Mouse (Mus musculus) ES-Bruce4 (cell line): ENCODE measurements around the gene Chad.

Experiments used
- CTCF ChIP-seq: IDR thresholded peaks from one replicate; pipeline ENCODE4 v1.8.1; 2011; ENCODE audit warnings: low read depth, low read length
- POLR2A ChIP-seq: IDR thresholded peaks from one replicate; pipeline ENCODE4 v1.8.1; 2011; ENCODE audit warnings: low read length; ENCODE audit not compliant: insufficient read depth

GRCm38 (mm10) chr11:94563383-94563782 is 1.5 kb upstream of the Chad start:
- no peak for TF ChIP-seq POLR2A
- no peak for TF ChIP-seq CTCF
